Mouse (Mus musculus): Measurements from ENCODE around the gene Slc35f6. TPM values are rescaled to one million over a fixed set of nuclear protein-coding genes. Genes with fewer than 3 reads are reported as not detected.

Gene Slc35f6
- polyA plus RNA-seq, 1 experiment from 2014 or later, result 10.6 TPM

- ATAC-seq (ENCODE audit: low read depth), result peak; percentile 47; the same call in 1 of the 2 replicates
- Histone ChIP-seq H3K27me3 (peaks cover 6% of the 10 kb centered on the region; the same call in 1 of the 2 replicates), H3K4me3 (replicated peaks) (no peak overlapping the region), H3K27ac (no peak overlapping the region), H3K9me3 (replicated peaks) (no peaks in the 10 kb centered on the region), H3K4me1 (replicated peaks) (0 out of 2 replicates have a peak, but pooled peaks cover 3% of the 10 kb centered on the region), H3K9ac (no peak overlapping the region), H3K4me2 (no peak overlapping the region), H3K36me3 (no peaks in the 10 kb centered on the region)
- peak; percentile 32 for DNase-seq
- WGBS (ENCODE audit: insufficient replicate concordance), result 3% methylated on average over 6 of the region's 6 CpGs
Measured at GRCm38 (mm10) chr5:30638041-30638440, 9.7 kb upstream of the Slc35f6 start.

DNA sequence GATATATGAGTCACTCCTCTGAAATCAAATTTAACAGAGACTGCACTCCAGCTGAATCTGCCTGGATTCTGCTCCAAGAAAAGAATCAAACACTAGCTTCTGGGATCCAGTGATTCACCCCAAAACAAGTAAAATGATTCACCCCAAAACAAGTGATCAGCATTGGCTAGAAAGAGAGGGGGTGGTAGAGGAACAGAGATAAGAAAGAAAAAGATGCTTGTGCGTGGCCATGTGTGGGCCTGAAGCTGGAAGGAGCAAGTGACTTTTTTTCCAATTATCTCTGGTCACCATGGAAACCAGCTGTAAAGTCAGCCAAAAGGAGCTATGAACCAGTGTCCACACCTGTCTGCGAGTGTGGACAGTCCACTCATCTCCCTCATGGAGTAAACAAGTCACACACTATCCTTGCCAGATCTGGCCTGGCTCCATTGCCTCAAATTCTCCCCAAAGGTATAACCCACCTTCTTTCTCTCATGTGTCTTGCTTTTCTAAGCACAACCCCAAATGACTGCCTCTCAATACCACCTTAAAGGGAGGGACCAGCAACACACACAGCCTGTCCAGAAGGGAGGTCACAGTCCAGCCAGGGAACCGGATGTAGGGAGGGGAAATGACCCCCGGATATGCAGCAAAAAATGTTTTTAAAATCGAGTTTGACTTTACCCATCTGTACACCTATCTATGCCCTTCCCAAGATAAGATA is 4.1 kb upstream of the Slc35f6 start:
- no peaks in the 10 kb centered on the region for H3K27me3 ChIP-seq
- H3K4me3 ChIP-seq (replicated peaks), result no peak overlapping the region
- H3K4me2 ChIP-seq, result no peak overlapping the region
- no peaks in the 10 kb centered on the region for H3K36me3 ChIP-seq
- H3K27ac ChIP-seq, result no peak overlapping the region
- ATAC-seq (ENCODE audit: low read depth) (no peak), DNase-seq (no peak)
- peaks cover 24% of the 10 kb centered on the region for H3K4me1 ChIP-seq (replicated peaks)
- no peak overlapping the region for H3K9ac ChIP-seq
- no peaks in the 10 kb centered on the region for H3K9me3 ChIP-seq (replicated peaks)
- 39% methylated on average over 5 of the region's 5 CpGs for WGBS (ENCODE audit: insufficient replicate concordance)

GRCm38 (mm10) chr5:30646036-30646435 is 1.7 kb upstream of the Slc35f6 start:
- 51% methylated on average over 2 of the region's 2 CpGs for WGBS (ENCODE audit: insufficient replicate concordance)
- H3K27ac ChIP-seq, result no peak overlapping the region
- ATAC-seq (ENCODE audit: low read depth), result no peak
- H3K4me2 ChIP-seq, result no peak overlapping the region
- H3K9ac ChIP-seq, result no peak overlapping the region
- H3K36me3 ChIP-seq, result no peaks in the 10 kb centered on the region
- no peak for DNase-seq
- no peaks in the 10 kb centered on the region for H3K27me3 ChIP-seq
- no peak overlapping the region for H3K4me3 ChIP-seq (replicated peaks)
- H3K9me3 ChIP-seq (replicated peaks), result no peaks in the 10 kb centered on the region
- peaks cover 39% of the 10 kb centered on the region for H3K4me1 ChIP-seq (replicated peaks)

DNA sequence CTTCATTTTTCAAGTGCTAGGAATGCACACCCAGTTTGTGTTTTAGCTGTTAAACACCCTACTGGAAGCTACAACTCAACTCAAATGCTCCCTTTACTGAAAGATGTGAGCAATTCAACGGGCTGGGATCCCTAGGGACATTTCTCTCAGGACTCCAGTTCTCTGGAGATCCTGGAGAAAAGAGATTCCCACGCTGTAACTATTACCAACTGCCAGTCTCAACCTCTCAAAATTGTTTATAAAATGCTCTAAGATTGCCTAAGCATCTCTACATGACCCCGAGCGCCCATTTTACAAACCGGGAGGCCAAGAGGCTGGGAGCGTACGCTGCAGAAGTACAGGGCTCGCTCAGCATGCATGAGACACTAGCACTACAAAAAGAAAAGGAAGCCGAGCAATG is 337 bp upstream of the Slc35f6 start:
- no peak overlapping the region for H3K27ac ChIP-seq
- no peak for ATAC-seq (ENCODE audit: low read depth)

DNA sequence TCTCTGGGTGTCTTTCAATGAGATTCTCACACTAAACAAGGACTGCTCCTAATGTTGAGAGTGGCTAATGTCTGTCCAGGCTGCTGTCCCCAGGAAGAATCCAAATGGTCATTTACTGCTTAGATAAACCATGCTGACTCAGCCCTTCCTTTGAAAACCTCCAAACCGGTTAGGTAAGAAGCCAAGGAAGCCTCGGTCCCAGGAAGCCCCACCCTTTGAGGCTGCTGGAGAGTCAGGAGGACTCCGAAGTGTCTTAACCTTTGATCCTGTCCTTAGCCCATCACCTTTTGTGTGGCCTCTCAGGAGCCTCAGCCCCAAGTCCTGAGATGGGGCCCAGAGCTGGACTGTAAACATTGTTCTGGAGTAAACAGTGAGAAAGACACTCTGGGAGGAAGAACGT is 1.8 kb downstream of the Slc35f6 start:
- no peaks in the 10 kb centered on the region for H3K9me3 ChIP-seq (replicated peaks)
- no peak overlapping the region; the same call in 1 of the 2 replicates for H3K9ac ChIP-seq
- no peak overlapping the region; the same call in 1 of the 2 replicates for H3K27ac ChIP-seq
- H3K4me1 ChIP-seq (replicated peaks), result peaks cover 33% of the 10 kb centered on the region
- H3K27me3 ChIP-seq, result no peaks in the 10 kb centered on the region
- H3K36me3 ChIP-seq, result peaks cover 10% of the 10 kb centered on the region; the same call in 1 of the 2 replicates
- WGBS (ENCODE audit: insufficient replicate concordance), result 62% methylated on average over 4 of the region's 4 CpGs
- no peak overlapping the region; the same call in 1 of the 2 replicates for H3K4me2 ChIP-seq
- H3K4me3 ChIP-seq (replicated peaks), result peak overlapping the region; percentile 86; the same call in 1 of the 2 replicates
- DNase-seq (no peak), ATAC-seq (ENCODE audit: low read depth) (no peak)

More for the DNA sequence above, 337 bp upstream of the Slc35f6 start:
- Histone ChIP-seq H3K27me3 (no peaks in the 10 kb centered on the region), H3K9me3 (replicated peaks) (no peaks in the 10 kb centered on the region), H3K4me2 (peak overlapping the region; percentile 90), H3K9ac (peak overlapping the region; percentile 83), H3K4me1 (replicated peaks) (peaks cover 41% of the 10 kb centered on the region), H3K4me3 (replicated peaks) (peak overlapping the region; percentile 86), H3K36me3 (0 out of 2 replicates have a peak, but pooled peaks cover 1% of the 10 kb centered on the region)
- DNase-seq, result no peak
- WGBS (ENCODE audit: insufficient replicate concordance), result 26% methylated on average over 9 of the region's 9 CpGs

GRCm38 (mm10) chr5:30650756-30651155 is 3.0 kb downstream of the Slc35f6 start:
- Histone ChIP-seq H3K9me3 (replicated peaks) (no peaks in the 10 kb centered on the region), H3K4me2 (no peak overlapping the region), H3K27me3 (no peaks in the 10 kb centered on the region), H3K27ac (no peak overlapping the region), H3K4me1 (replicated peaks) (peaks cover 33% of the 10 kb centered on the region), H3K36me3 (peaks cover 22% of the 10 kb centered on the region), H3K4me3 (replicated peaks) (no peak overlapping the region), H3K9ac (no peak overlapping the region)
- WGBS (ENCODE audit: insufficient replicate concordance), result 42% methylated on average over 3 of the region's 3 CpGs
- DNase-seq (no peak), ATAC-seq (ENCODE audit: low read depth) (no peak)

DNA sequence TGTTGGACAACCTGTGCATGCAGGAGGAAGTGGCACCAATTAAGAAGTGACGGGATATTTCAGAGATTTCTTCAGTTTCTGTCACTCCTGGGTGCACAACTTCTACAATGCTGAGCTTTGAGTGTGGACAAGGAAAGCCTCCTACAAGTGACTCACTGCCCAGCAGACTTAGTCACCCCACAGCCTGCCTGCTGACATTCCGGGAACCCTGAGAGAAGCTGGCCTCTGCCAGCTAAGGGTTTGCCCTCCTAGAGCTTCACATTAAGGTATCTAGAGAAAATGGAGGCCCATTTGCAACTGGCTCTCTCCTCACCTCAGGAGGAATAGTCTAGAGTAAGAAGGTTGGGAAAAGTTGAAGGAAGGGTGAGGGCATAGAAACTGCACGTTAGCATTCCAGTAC is 3.8 kb downstream of the Slc35f6 start:
- Histone ChIP-seq H3K27ac (no peak overlapping the region), H3K9me3 (replicated peaks) (no peaks in the 10 kb centered on the region), H3K27me3 (no peaks in the 10 kb centered on the region), H3K4me2 (no peak overlapping the region), H3K4me3 (replicated peaks) (no peak overlapping the region), H3K4me1 (replicated peaks) (peaks cover 33% of the 10 kb centered on the region), H3K36me3 (peaks cover 30% of the 10 kb centered on the region), H3K9ac (no peak overlapping the region)
- ATAC-seq (ENCODE audit: low read depth) (no peak), DNase-seq (no peak)
- 76% methylated on average over 3 of the region's 3 CpGs for WGBS (ENCODE audit: insufficient replicate concordance)

GRCm38 (mm10) chr5:30653246-30653645 is 5.5 kb downstream of the Slc35f6 start:
- no peak overlapping the region for H3K9ac ChIP-seq
- 79% methylated on average over 6 of the region's 6 CpGs for WGBS (ENCODE audit: insufficient replicate concordance)
- ATAC-seq (ENCODE audit: low read depth), result no peak
- DNase-seq, result no peak
- peaks cover 24% of the 10 kb centered on the region for H3K4me1 ChIP-seq (replicated peaks)
- no peak overlapping the region for H3K27ac ChIP-seq
- no peak overlapping the region for H3K4me2 ChIP-seq
- H3K9me3 ChIP-seq (replicated peaks), result no peaks in the 10 kb centered on the region
- no peak overlapping the region for H3K4me3 ChIP-seq (replicated peaks)
- H3K36me3 ChIP-seq, result peaks cover 47% of the 10 kb centered on the region
- H3K27me3 ChIP-seq, result no peaks in the 10 kb centered on the region

DNA sequence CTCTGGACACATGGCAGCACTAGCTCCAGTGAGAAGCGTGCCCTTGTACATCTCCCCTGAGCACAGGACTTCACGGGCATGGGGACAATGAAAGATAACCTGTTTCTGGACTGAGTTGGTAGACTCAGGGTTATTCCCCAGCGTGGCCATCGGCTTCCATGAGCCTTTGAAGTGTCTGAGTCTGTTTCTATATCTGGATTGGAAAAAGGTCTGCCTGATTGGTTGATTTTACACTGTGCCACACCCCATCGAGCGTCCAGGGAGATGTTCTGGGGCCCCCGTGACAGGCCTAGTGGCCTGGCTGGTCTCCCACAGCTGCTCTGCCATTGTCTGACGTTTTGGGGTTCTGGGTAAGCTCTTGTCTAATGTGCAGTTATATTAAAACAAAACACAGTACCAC is 7.3 kb downstream of the Slc35f6 start:
- WGBS (ENCODE audit: insufficient replicate concordance), result 68% methylated on average over 8 of the region's 8 CpGs

GRCm38 (mm10) chr5:30655526-30656195 is 7.9 kb downstream of the Slc35f6 start:
- no peak overlapping the region for H3K4me2 ChIP-seq
- DNase-seq (no peak), ATAC-seq (ENCODE audit: low read depth) (no peak)
- H3K27ac ChIP-seq, result no peak overlapping the region
- H3K4me3 ChIP-seq (replicated peaks), result no peak overlapping the region
- H3K36me3 ChIP-seq, result peaks cover 53% of the 10 kb centered on the region
- 0 out of 2 replicates have a peak, but pooled peaks cover 3% of the 10 kb centered on the region for H3K4me1 ChIP-seq (replicated peaks)
- no peak overlapping the region for H3K9ac ChIP-seq
- WGBS (ENCODE audit: insufficient replicate concordance), result 71% methylated on average over 6 of the region's 6 CpGs
- peaks cover 2% of the 10 kb centered on the region; the same call in 1 of the 2 replicates for H3K9me3 ChIP-seq (replicated peaks)
- H3K27me3 ChIP-seq, result no peaks in the 10 kb centered on the region

More for the DNA sequence above, 7.3 kb downstream of the Slc35f6 start:
- Histone ChIP-seq H3K27me3 (no peaks in the 10 kb centered on the region), H3K36me3 (peaks cover 53% of the 10 kb centered on the region), H3K4me1 (replicated peaks) (peaks cover 6% of the 10 kb centered on the region), H3K9ac (no peak overlapping the region), H3K4me3 (replicated peaks) (no peak overlapping the region), H3K27ac (no peak overlapping the region), H3K9me3 (replicated peaks) (no peaks in the 10 kb centered on the region), H3K4me2 (no peak overlapping the region)
- ATAC-seq (ENCODE audit: low read depth), result no peak
- DNase-seq, result no peak

- no peak for ATAC-seq (ENCODE audit: low read depth)
- 69% methylated on average over 4 of the region's 4 CpGs for WGBS (ENCODE audit: insufficient replicate concordance)
- no peak overlapping the region for H3K9ac ChIP-seq
- no peaks in the 10 kb centered on the region for H3K27me3 ChIP-seq
- no peaks in the 10 kb centered on the region for H3K4me1 ChIP-seq (replicated peaks)
- no peak overlapping the region for H3K4me2 ChIP-seq
- H3K9me3 ChIP-seq (replicated peaks), result peaks cover 8% of the 10 kb centered on the region; the same call in 1 of the 2 replicates
- H3K36me3 ChIP-seq, result peaks cover 43% of the 10 kb centered on the region
- no peak overlapping the region for H3K27ac ChIP-seq
- H3K4me3 ChIP-seq (replicated peaks), result no peak overlapping the region
- DNase-seq, result no peak
Measured at GRCm38 (mm10) chr5:30659042-30659441, 11.3 kb downstream of the Slc35f6 start.
